Mouse (Mus musculus) bone marrow, adult 2 months (tissue): ENCODE measurements at regions not wholly inside any gene's neighbourhood (a gene's known extent, or its start where the extent isn't known, plus 50 kb on each side); places are given as distances from the start of the nearest gene placed in this dataset.

ENCODE experiments used
- CTCF ChIP-seq: fragments of 200-500 bp; IDR thresholded peaks from 2 replicates; pipeline ENCODE4 v1.5.1; 2011; ENCODE audit warnings: low read length, control low read depth; ENCODE audit not compliant: control insufficient read depth, insufficient read depth
- POLR2A ChIP-seq: fragments of 200-500 bp; IDR thresholded peaks from 2 replicates; pipeline ENCODE4 v1.6.1; 2011; ENCODE audit warnings: low read depth, mild to moderate bottlenecking, control low read depth, low read length, borderline replicate concordance; ENCODE audit not compliant: control insufficient read depth

DNA sequence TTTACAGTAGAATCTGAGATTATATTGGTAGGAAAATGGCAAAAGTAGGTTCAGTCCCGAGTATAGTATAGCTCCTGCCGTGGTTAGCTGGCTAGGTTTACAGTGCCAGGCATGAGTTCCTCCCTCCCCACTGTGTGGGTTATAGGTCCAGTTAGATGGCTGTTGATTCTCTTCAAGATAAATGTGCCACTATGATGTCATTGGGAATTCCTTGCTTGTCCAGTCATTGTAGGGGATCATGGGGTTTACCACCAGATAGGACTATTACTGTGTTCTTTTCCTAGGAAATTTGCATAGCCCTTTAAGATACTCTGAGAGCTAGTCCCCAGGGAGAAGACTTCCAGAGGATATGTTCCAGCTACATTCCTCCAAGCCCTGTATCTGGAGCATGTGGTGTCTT is 119.2 kb upstream of the Itga4 start:
- TF ChIP-seq CTCF (no peak), POLR2A (no peak)
